Mouse (Mus musculus): Measurements from ENCODE around the gene Eef2k. TPM values are rescaled to one million over a fixed set of nuclear protein-coding genes. Genes with fewer than 3 reads are reported as not detected.

The Eef2k gene
- polyA plus RNA-seq, 1 experiment from 2014 or later: 12.4 TPM

- H3K4me1 ChIP-seq (ENCODE audit: control insufficient read depth in 2 of 2, insufficient read depth in 2 of 2, low read length in 2 of 2): 0 out of 4 replicates have a peak, but pooled peaks cover 0 to 3% of the 10 kb centered on the region in 2 experiments
- WGBS: 1% methylated on average over 41 of the region's 41 CpGs
- H3K4me3 ChIP-seq (ENCODE audit: control insufficient read depth in 1 of 2, insufficient read depth in 1 of 2, low read depth in 1 of 2, low read length in 2 of 2): peak overlapping the region; percentile 68 to 74
- H3K4me2 ChIP-seq (ENCODE audit: low read length): peak overlapping the region; percentile 76
- no peaks in the 10 kb centered on the region for H3K9me3 ChIP-seq (ENCODE audit: control insufficient read depth, low read length)
- peak; percentile 78 for ATAC-seq (ENCODE audit: insufficient number of reproducible peaks, insufficient read depth, low FRiP score, low read depth)
- no peaks in the 10 kb centered on the region for H3K36me3 ChIP-seq (ENCODE audit: control insufficient read depth, insufficient read depth, low read length)
- H3K27ac ChIP-seq (replicated peaks in 1 of 2; ENCODE audit: control insufficient read depth in 1 of 2, insufficient read depth in 1 of 2, low read depth in 2 of 2, low read length in 2 of 2): peak overlapping the region; percentile 41 to 71; a peak in 3 of 4 replicates
- peak overlapping the region; percentile 72 for H3K9ac ChIP-seq (ENCODE audit: low read length)
- H3K27me3 ChIP-seq (ENCODE audit: control insufficient read depth, insufficient read depth, low read length): 0 out of 2 replicates have a peak, but pooled peaks cover 5% of the 10 kb centered on the region
These were observed 6.9 kb upstream of the Eef2k start for GRCm38 (mm10) chr7:120835449-120836359.

GRCm38 (mm10) chr7:120836361-120836760, 6.3 kb upstream of the Eef2k start:
- Histone ChIP-seq H3K4me3 (ENCODE audit: control insufficient read depth in 1 of 2, insufficient read depth in 1 of 2, low read depth in 1 of 2, low read length in 2 of 2) (peak overlapping the region; percentile 44 to 74), H3K9me3 (ENCODE audit: control insufficient read depth, low read length) (no peaks in the 10 kb centered on the region), H3K9ac (ENCODE audit: low read length) (peak overlapping the region; percentile 65), H3K27ac (replicated peaks in 1 of 2; ENCODE audit: control insufficient read depth in 1 of 2, insufficient read depth in 1 of 2, low read depth in 2 of 2, low read length in 2 of 2) (no peak overlapping the region), H3K4me1 (ENCODE audit: control insufficient read depth in 2 of 2, insufficient read depth in 2 of 2, low read length in 2 of 2) (0 out of 4 replicates have a peak, but pooled peaks cover 0 to 2% of the 10 kb centered on the region in 2 experiments), H3K4me2 (ENCODE audit: low read length) (peak overlapping the region; percentile 76), H3K27me3 (ENCODE audit: control insufficient read depth, insufficient read depth, low read length) (0 out of 2 replicates have a peak, but pooled peaks cover 5% of the 10 kb centered on the region), H3K36me3 (ENCODE audit: control insufficient read depth, insufficient read depth, low read length) (no peaks in the 10 kb centered on the region)
- no peak for ATAC-seq (ENCODE audit: insufficient number of reproducible peaks, insufficient read depth, low FRiP score, low read depth)
- 9% methylated on average over 12 of the region's 12 CpGs for WGBS

- Histone ChIP-seq H3K9ac (ENCODE audit: low read length) (no peak overlapping the region), H3K4me3 (ENCODE audit: control insufficient read depth in 1 of 2, insufficient read depth in 1 of 2, low read depth in 1 of 2, low read length in 2 of 2) (no peak overlapping the region), H3K4me1 (ENCODE audit: control insufficient read depth in 2 of 2, insufficient read depth in 2 of 2, low read length in 2 of 2) (no peaks in the 10 kb centered on the region; a peak in 1 of 4 replicates), H3K27me3 (ENCODE audit: control insufficient read depth, insufficient read depth, low read length) (no peaks in the 10 kb centered on the region), H3K4me2 (ENCODE audit: low read length) (no peak overlapping the region), H3K36me3 (ENCODE audit: control insufficient read depth, insufficient read depth, low read length) (no peaks in the 10 kb centered on the region), H3K27ac (replicated peaks in 1 of 2; ENCODE audit: control insufficient read depth in 1 of 2, insufficient read depth in 1 of 2, low read depth in 2 of 2, low read length in 2 of 2) (no peak overlapping the region), H3K9me3 (ENCODE audit: control insufficient read depth, low read length) (no peaks in the 10 kb centered on the region)
- WGBS: 54% methylated on average over 5 of the region's 5 CpGs
- no peak for ATAC-seq (ENCODE audit: insufficient number of reproducible peaks, insufficient read depth, low FRiP score, low read depth)
These were observed 4.0 kb upstream of the Eef2k start for GRCm38 (mm10) chr7:120838436-120839160.

- no peak for ATAC-seq (ENCODE audit: insufficient number of reproducible peaks, insufficient read depth, low FRiP score, low read depth)
- 79% methylated on average over 2 of the region's 2 CpGs for WGBS
These were observed 2.8 kb upstream of the Eef2k start for GRCm38 (mm10) chr7:120839786-120840185.

GRCm38 (mm10) chr7:120843037-120843621, 498 bp downstream of the Eef2k start:
- Histone ChIP-seq H3K27ac (replicated peaks in 1 of 2; ENCODE audit: control insufficient read depth in 1 of 2, insufficient read depth in 1 of 2, low read depth in 2 of 2, low read length in 2 of 2) (peak overlapping the region; percentile 89 to 94), H3K9me3 (ENCODE audit: control insufficient read depth, low read length) (no peaks in the 10 kb centered on the region), H3K27me3 (ENCODE audit: control insufficient read depth, insufficient read depth, low read length) (no peaks in the 10 kb centered on the region), H3K4me3 (ENCODE audit: control insufficient read depth in 1 of 2, insufficient read depth in 1 of 2, low read depth in 1 of 2, low read length in 2 of 2) (peak overlapping the region; percentile 71 to 88), H3K9ac (ENCODE audit: low read length) (peak overlapping the region; percentile 92), H3K4me2 (ENCODE audit: low read length) (peak overlapping the region; percentile 88), H3K36me3 (ENCODE audit: control insufficient read depth, insufficient read depth, low read length) (peaks cover 8% of the 10 kb centered on the region; the same call in 1 of the 2 replicates), H3K4me1 (ENCODE audit: control insufficient read depth in 2 of 2, insufficient read depth in 2 of 2, low read length in 2 of 2) (peaks cover 2 to 10% of the 10 kb centered on the region in 2 experiments; a peak in 2 of 4 replicates)
- peak; percentile 50 for ATAC-seq (ENCODE audit: insufficient number of reproducible peaks, insufficient read depth, low FRiP score, low read depth)
- WGBS: under 1% methylated on average over 40 of the region's 40 CpGs

More at GRCm38 (mm10) chr7:120839786-120840185, 2.8 kb upstream of the Eef2k start:
- no peaks in the 10 kb centered on the region for H3K36me3 ChIP-seq (ENCODE audit: control insufficient read depth, insufficient read depth, low read length)
- peaks cover 2 to 10% of the 10 kb centered on the region in 2 experiments; a peak in 2 of 4 replicates for H3K4me1 ChIP-seq (ENCODE audit: control insufficient read depth in 2 of 2, insufficient read depth in 2 of 2, low read length in 2 of 2)
- no peak overlapping the region for H3K4me2 ChIP-seq (ENCODE audit: low read length)
- H3K4me3 ChIP-seq (ENCODE audit: control insufficient read depth in 1 of 2, insufficient read depth in 1 of 2, low read depth in 1 of 2, low read length in 2 of 2): no peak overlapping the region
- H3K9ac ChIP-seq (ENCODE audit: low read length): no peak overlapping the region
- no peaks in the 10 kb centered on the region for H3K9me3 ChIP-seq (ENCODE audit: control insufficient read depth, low read length)
- no peak overlapping the region for H3K27ac ChIP-seq (replicated peaks in 1 of 2; ENCODE audit: control insufficient read depth in 1 of 2, insufficient read depth in 1 of 2, low read depth in 2 of 2, low read length in 2 of 2)
- H3K27me3 ChIP-seq (ENCODE audit: control insufficient read depth, insufficient read depth, low read length): no peaks in the 10 kb centered on the region

GRCm38 (mm10) chr7:120843852-120844435, 1.3 kb downstream of the Eef2k start:
- H3K9me3 ChIP-seq (ENCODE audit: control insufficient read depth, low read length): no peaks in the 10 kb centered on the region
- H3K27me3 ChIP-seq (ENCODE audit: control insufficient read depth, insufficient read depth, low read length): no peaks in the 10 kb centered on the region
- peak overlapping the region; percentile 92 for H3K9ac ChIP-seq (ENCODE audit: low read length)
- peaks cover 2 to 10% of the 10 kb centered on the region in 2 experiments; a peak in 2 of 4 replicates for H3K4me1 ChIP-seq (ENCODE audit: control insufficient read depth in 2 of 2, insufficient read depth in 2 of 2, low read length in 2 of 2)
- peaks cover 8% of the 10 kb centered on the region; the same call in 1 of the 2 replicates for H3K36me3 ChIP-seq (ENCODE audit: control insufficient read depth, insufficient read depth, low read length)
- H3K4me2 ChIP-seq (ENCODE audit: low read length): peak overlapping the region; percentile 88
- 14% methylated on average over 16 of the region's 16 CpGs for WGBS
- H3K27ac ChIP-seq (replicated peaks in 1 of 2; ENCODE audit: control insufficient read depth in 1 of 2, insufficient read depth in 1 of 2, low read depth in 2 of 2, low read length in 2 of 2): peak overlapping the region; percentile 89 to 94; a peak in 3 of 4 replicates
- H3K4me3 ChIP-seq (ENCODE audit: control insufficient read depth in 1 of 2, insufficient read depth in 1 of 2, low read depth in 1 of 2, low read length in 2 of 2): peak overlapping the region; percentile 71 to 88
- ATAC-seq (ENCODE audit: insufficient number of reproducible peaks, insufficient read depth, low FRiP score, low read depth): no peak

Data from heart, embryonic 14.5 days (tissue).